Comparison of ENCODE assay signal across 8 mouse cellular contexts in the genomic region with DNA sequence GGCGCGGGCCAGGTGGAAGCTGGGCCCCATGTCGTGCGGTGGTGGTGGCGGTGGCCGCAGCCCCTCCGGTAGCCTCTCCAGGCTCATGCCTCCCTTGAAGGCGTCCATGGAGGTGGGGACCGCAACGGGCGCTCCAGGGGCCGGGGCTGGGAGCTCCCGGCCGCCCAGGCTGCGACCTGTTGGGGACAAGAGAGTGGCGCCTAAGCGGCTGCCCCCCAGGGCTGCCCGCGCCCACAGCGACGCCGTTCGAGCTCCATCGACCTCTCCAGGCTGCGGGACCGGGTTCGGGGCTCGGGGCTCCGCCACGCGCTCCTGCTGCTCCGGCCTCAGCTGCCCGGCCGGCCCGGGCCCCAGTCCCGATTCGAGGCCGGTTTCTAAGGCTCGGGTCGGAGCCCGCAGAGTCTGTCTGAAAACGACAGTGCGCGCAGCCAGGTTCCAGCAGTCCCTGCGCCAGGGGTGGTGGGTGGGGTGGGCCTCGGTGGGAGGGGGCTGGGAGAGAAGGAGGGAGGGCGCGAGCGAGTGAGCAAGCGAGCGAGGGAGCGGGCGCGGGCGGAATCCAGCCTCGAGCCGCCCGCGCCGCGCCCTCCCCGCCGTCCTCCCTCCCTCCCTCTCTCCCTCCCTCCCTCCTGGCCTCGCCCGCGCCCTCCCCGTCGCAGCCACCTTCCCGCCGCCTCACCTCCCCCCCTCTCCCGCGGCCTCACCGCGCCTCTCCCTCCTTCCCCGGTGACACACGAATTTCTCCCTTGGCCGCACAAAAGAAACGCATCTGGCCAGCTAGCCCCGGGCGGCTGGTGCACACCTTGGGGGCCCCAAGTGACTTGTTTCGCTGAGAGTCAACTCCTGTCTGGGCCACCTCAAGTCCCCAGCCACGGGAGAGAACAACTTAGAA. TPM values are rescaled to one million over a fixed set of nuclear protein-coding genes. Genes with fewer than 3 reads are reported as not detected.
DNase-seq lines count a peak whose midpoint lies in the region; ATAC-seq and TF ChIP-seq lines count a peak whose summit lies in the region.

No protein-coding gene starts in this region.

- DNase-seq in kidney, postnatal 4 days: peak; percentile 45 to 46
- DNase-seq in kidney, adult 11 months: no peak
- DNase-seq in forebrain, embryonic 10.5 days (ENCODE audit: extremely low spot score, low spot score): peak; percentile 52
- no peak for DNase-seq in layer of hippocampus, adult 9-11 months
- DNase-seq in B cell, adult 2 months: no peak
- no peak for DNase-seq in layer of hippocampus, postnatal 36 days

- peak; percentile 57 for ATAC-seq in intestine, postnatal 0 days
- ATAC-seq in neural tube, embryonic 12.5 days (ENCODE audit: low FRiP score, low read depth): no peak

- H3K4me1 ChIP-seq in forebrain, embryonic 10.5 days: peaks cover 48% of the 10 kb centered on the region
- H3K4me1 ChIP-seq in intestine, postnatal 0 days (replicated peaks; ENCODE audit: control insufficient read depth, insufficient read depth, low read length): no peaks in the 10 kb centered on the region
- peaks cover 19% of the 10 kb centered on the region for H3K4me1 ChIP-seq in neural tube, embryonic 12.5 days

- H3K36me3 ChIP-seq in forebrain, embryonic 10.5 days (replicated peaks): no peaks in the 10 kb centered on the region
- no peaks in the 10 kb centered on the region for H3K36me3 ChIP-seq in intestine, postnatal 0 days (ENCODE audit: control insufficient read depth, insufficient read depth)
- no peaks in the 10 kb centered on the region for H3K36me3 ChIP-seq in neural tube, embryonic 12.5 days

- under 1% methylated on average over 74 of the region's 82 CpGs for WGBS in forebrain, embryonic 10.5 days
- WGBS in intestine, postnatal 0 days: 2% methylated on average over 56 of the region's 82 CpGs
- WGBS in neural tube, embryonic 12.5 days: 2% methylated on average over 51 of the region's 82 CpGs

- H3K4me2 ChIP-seq in intestine, postnatal 0 days (replicated peaks; ENCODE audit: low read depth): peak overlapping the region; percentile 89
- H3K4me2 ChIP-seq in neural tube, embryonic 12.5 days (replicated peaks): peak overlapping the region; percentile 44

- peaks cover 100% of the 10 kb centered on the region for H3K27me3 ChIP-seq in forebrain, embryonic 10.5 days (ENCODE audit: poor library complexity, severe bottlenecking)
- H3K27me3 ChIP-seq in intestine, postnatal 0 days (replicated peaks; ENCODE audit: control insufficient read depth, insufficient read depth, low read length): peaks cover 74% of the 10 kb centered on the region
- peaks cover 92% of the 10 kb centered on the region for H3K27me3 ChIP-seq in neural tube, embryonic 12.5 days (replicated peaks)

- no peaks in the 10 kb centered on the region for H3K9me3 ChIP-seq in forebrain, embryonic 10.5 days
- no peaks in the 10 kb centered on the region for H3K9me3 ChIP-seq in intestine, postnatal 0 days (ENCODE audit: control insufficient read depth)
- no peaks in the 10 kb centered on the region for H3K9me3 ChIP-seq in neural tube, embryonic 12.5 days

- H3K27ac ChIP-seq in forebrain, embryonic 10.5 days: peak overlapping the region; percentile 58; the same call in 1 of the 2 replicates
- no peak overlapping the region; the same call in 1 of the 2 replicates for H3K27ac ChIP-seq in intestine, postnatal 0 days (ENCODE audit: low read depth, low read length)
- H3K27ac ChIP-seq in neural tube, embryonic 12.5 days: no peak overlapping the region

- H3K4me3 ChIP-seq in forebrain, embryonic 10.5 days: peak overlapping the region; percentile 42
- peak overlapping the region; percentile 59 for H3K4me3 ChIP-seq in intestine, postnatal 0 days (ENCODE audit: low read depth, low read length)
- H3K4me3 ChIP-seq in neural tube, embryonic 12.5 days: peak overlapping the region; percentile 26

- H3K9ac ChIP-seq in intestine, postnatal 0 days (ENCODE audit: low read depth, low read length): peak overlapping the region; percentile 64
- 0 out of 2 replicates have a peak overlapping the region, but pooled peaks have one; percentile 8 for H3K9ac ChIP-seq in neural tube, embryonic 12.5 days

- TF ChIP-seq CTCF in intestine, postnatal 0 days (IDR thresholded peaks at IDR 0.05; ENCODE audit: low read depth): no peak

RNA-seq across cellular contexts. Expression of a gene that starts 4.9 kb away (rescaled TPM):
- polyA plus RNA-seq in forebrain, embryonic 10.5 days (2016; fragmentation: Nextera tagmentation; extraction: Ambion mirVana): 1.7 and 3.2 TPM in 2 replicates
- polyA plus RNA-seq in intestine, postnatal 0 days (2015; fragmentation: Nextera tagmentation; extraction: Ambion mirVana): 5.9 and 8.2 TPM in 2 replicates
- polyA plus RNA-seq in neural tube, embryonic 12.5 days (2016; fragmentation: Nextera tagmentation; extraction: Ambion mirVana): 0.49 and 2.0 TPM in 2 replicates
- total RNA-seq in layer of hippocampus, postnatal 36 days (2021): not detected

RNA-seq across cellular contexts. Expression of a gene that starts 46.7 kb away (rescaled TPM):
- polyA plus RNA-seq in forebrain, embryonic 10.5 days (2016; fragmentation: Nextera tagmentation; extraction: Ambion mirVana): 0.11 TPM in 2 replicates
- polyA plus RNA-seq in intestine, postnatal 0 days (2015; fragmentation: Nextera tagmentation; extraction: Ambion mirVana): 0.14 and 0.22 TPM in 2 replicates
- not detected in 2 replicates for polyA plus RNA-seq in neural tube, embryonic 12.5 days (2016; fragmentation: Nextera tagmentation; extraction: Ambion mirVana)
- under 1 TPM in 1 of 2 experiments, not detected in 1; 0.38 TPM for total RNA-seq in layer of hippocampus, postnatal 36 days (2021)

Comparison
In these comparisons a context has a peak if more than half of its experiments do, and no peak if none do; other contexts are left out.
1. DNase-seq: peak in kidney, postnatal 4 days (2 of 2) and forebrain, embryonic 10.5 days (single experiment); none in kidney, adult 11 months (single experiment), layer of hippocampus, adult 9-11 months (single experiment), B cell, adult 2 months (0 of 2) and layer of hippocampus, postnatal 36 days (0 of 2).
2. Peak in every context shown above with its lines, with median percentiles within 50 percentile points of each other: H3K4me3 ChIP-seq.